Mouse (Mus musculus) intestine, embryonic 14.5 days (tissue): ENCODE data around the gene Tjp3. TPM values are rescaled to one million over a fixed set of nuclear protein-coding genes. Genes with fewer than 3 reads are reported as not detected.

Source experiments
- ATAC-seq: fragments of 200-750 bp; cut with Nextera tagmentation; replicated peaks from 2 replicates; pipeline ENCODE4 v1.8.0; 2017; ENCODE audit warnings: low read depth, moderate number of reproducible peaks, moderate TSS enrichment, moderate library complexity; ENCODE audit not compliant: low FRiP score, low TSS enrichment
- DNase-seq: peaks from one replicate; pipeline ENCODE4 v3.0.0-alpha.2; 2018; ENCODE audit warnings: low spot score
- H3K27ac ChIP-seq: fragments of 300-500 bp; sonication (generic); 2 replicates; pipeline ENCODE4 v1.5.1; 2014; ENCODE audit warnings: low read depth, mild to moderate bottlenecking, control low read depth
- H3K27me3 ChIP-seq: fragments of 300-500 bp; sonication (generic); replicated peaks from 2 replicates; pipeline ENCODE4 v1.6.1; 2014; ENCODE audit warnings: low read length, control low read depth; ENCODE audit not compliant: control insufficient read depth, insufficient read depth
- H3K36me3 ChIP-seq: fragments of 300-500 bp; sonication (generic); 2 replicates; pipeline ENCODE4 v1.6.1; 2014; ENCODE audit warnings: low read length, control low read depth; ENCODE audit not compliant: control insufficient read depth, insufficient read depth
- H3K4me1 ChIP-seq: fragments of 300-500 bp; sonication (generic); replicated peaks from 2 replicates; pipeline ENCODE4 v1.6.1; 2014; ENCODE audit warnings: low read length, control low read depth, mixed read lengths; ENCODE audit not compliant: control insufficient read depth, insufficient read depth
- H3K4me2 ChIP-seq: fragments of 300-500 bp; sonication (generic); 2 replicates; pipeline ENCODE4 v1.6.1; 2014; ENCODE audit warnings: low read length
- H3K4me3 ChIP-seq: fragments of 300-500 bp; sonication (generic); 2 replicates; pipeline ENCODE4 v1.5.1; 2014; ENCODE audit warnings: low read depth, low read length, control low read depth, mixed read lengths
- H3K9ac ChIP-seq: fragments of 300-500 bp; sonication (generic); 2 replicates; pipeline ENCODE4 v1.6.1; 2014; ENCODE audit warnings: mild to moderate bottlenecking, low read length
- H3K9me3 ChIP-seq: fragments of 300-500 bp; sonication (generic); 2 replicates; pipeline ENCODE4 v1.6.1; 2016; ENCODE audit warnings: low read length, control low read depth; ENCODE audit not compliant: control insufficient read depth
- WGBS: fragments of 180-500 bp; shearing (Covaris S2); extraction: QIAGEN DNeasy Blood & Tissue Kit; methylation state at CpG from one replicate; pipeline ENCODE4 v1.1.7; 2014; 5-methylcytosine and 5-hydroxymethylcytosine counted together
- polyA plus RNA-seq: library from polyadenylated mRNA; unstranded; fragments of >200 nt; fragmentation: Nextera tagmentation; extraction: Ambion mirVana; gene quantifications from 2 replicates; pipeline ENCODE4 v1.2.1, GENCODE M21; 2014

The Tjp3 gene
- polyA plus RNA-seq, 1 experiment from 2014 or later: 44.4 TPM

DNA sequence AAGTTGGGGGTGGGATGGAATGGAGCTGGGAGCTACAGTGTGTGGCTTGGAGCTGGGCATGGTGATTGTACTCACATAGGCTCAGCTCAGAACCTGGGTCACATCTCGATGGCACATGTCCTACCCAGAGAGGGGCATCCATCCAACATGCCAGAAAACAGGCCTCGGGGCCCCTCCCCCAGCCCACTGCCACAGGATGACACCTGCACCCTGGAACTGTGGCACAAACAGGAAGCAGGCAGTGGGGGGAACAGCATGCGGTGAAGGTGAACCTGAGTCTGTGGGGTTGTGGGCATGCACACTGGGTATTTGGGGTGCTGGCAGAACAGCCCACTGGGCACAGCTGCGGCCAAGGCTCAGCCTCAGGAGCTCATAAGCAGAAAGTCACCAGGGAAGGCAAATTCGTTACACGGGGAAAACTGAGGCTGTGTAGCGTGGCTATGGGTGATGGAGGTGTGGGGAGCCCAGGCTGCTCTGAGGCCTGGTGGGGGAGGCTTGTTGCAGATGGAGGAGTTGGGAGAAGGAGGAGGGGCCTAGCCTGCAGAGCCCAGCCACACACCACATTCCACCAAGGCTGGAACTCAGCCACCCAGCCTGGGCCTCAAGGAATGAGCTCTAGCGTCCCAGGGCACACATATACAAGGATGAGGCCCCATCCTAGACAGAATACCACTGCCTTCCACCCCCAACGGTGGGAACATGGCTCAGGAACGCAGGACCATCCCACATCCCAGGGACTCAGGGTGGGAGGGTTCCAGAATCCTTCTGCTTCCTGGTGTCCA, 38.0 kb upstream of the Tjp3 start:
- Histone ChIP-seq H3K4me2 (peak overlapping the region; percentile 54), H3K27ac (peak overlapping the region; percentile 94), H3K27me3 (0 out of 2 replicates have a peak, but pooled peaks cover 6% of the 10 kb centered on the region), H3K4me3 (peak overlapping the region; percentile 29), H3K9me3 (no peaks in the 10 kb centered on the region), H3K36me3 (peaks cover 33% of the 10 kb centered on the region), H3K9ac (peak overlapping the region; percentile 34), H3K4me1 (peaks cover 34% of the 10 kb centered on the region)
- peak; percentile 80 for ATAC-seq
- WGBS: 39% methylated on average over 10 of the region's 10 CpGs
- no peak for DNase-seq

GRCm38 (mm10) chr10:81328386-81328785, 37.0 kb upstream of the Tjp3 start, which contains the start of gene Tbxa2r:
Tbxa2r (plus strand) TSS chr10:81328731.
- 8% methylated on average over 10 of the region's 10 CpGs for WGBS
- DNase-seq (no peak), ATAC-seq (no peak)
- Histone ChIP-seq H3K36me3 (peaks cover 43% of the 10 kb centered on the region), H3K9me3 (no peaks in the 10 kb centered on the region), H3K27me3 (0 out of 2 replicates have a peak, but pooled peaks cover 6% of the 10 kb centered on the region), H3K4me2 (peak within 1 kb of the TSS; percentile 54), H3K4me1 (peaks cover 34% of the 10 kb centered on the region), H3K4me3 (peak within 1 kb of the TSS; percentile 29), H3K27ac (peak within 1 kb of the TSS; percentile 94), H3K9ac (peak within 1 kb of the TSS; percentile 34)

GRCm38 (mm10) chr10:81327959-81328358, 36.6 kb upstream of the Tjp3 start:
- DNase-seq: no peak
- peak overlapping the region; percentile 94; the same call in 1 of the 2 replicates for H3K27ac ChIP-seq
- peaks cover 47% of the 10 kb centered on the region for H3K36me3 ChIP-seq
- no peak for ATAC-seq
- peak overlapping the region; percentile 54; the same call in 1 of the 2 replicates for H3K4me2 ChIP-seq
- H3K4me1 ChIP-seq: peaks cover 34% of the 10 kb centered on the region
- H3K27me3 ChIP-seq: 0 out of 2 replicates have a peak, but pooled peaks cover 6% of the 10 kb centered on the region
- no peak overlapping the region for H3K4me3 ChIP-seq
- no peaks in the 10 kb centered on the region for H3K9me3 ChIP-seq
- H3K9ac ChIP-seq: no peak overlapping the region
- WGBS: 13% methylated on average over 2 of the region's 2 CpGs

DNA sequence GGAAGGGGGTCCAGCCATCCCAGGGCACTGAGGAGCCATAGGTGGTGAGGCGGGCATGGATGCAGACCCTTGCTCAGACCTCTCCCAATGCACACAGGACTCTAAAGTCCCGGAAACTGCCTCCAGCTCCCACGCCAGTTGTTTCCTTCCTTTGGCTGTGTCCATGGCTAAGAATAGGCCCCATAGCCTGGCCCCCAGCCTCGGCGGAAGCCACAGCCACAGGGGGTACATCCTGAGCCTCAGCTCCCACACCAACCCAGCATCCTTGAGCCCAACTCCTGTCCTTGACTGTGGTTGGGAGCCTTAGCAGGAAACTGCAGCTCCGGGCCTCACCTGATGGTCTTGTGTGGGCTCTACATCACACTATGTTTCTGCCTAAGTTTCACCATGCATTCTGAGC, 35.5 kb upstream of the Tjp3 start:
- peaks cover 37% of the 10 kb centered on the region for H3K4me1 ChIP-seq
- DNase-seq: no peak
- no peak for ATAC-seq
- no peak overlapping the region for H3K9ac ChIP-seq
- no peak overlapping the region for H3K4me2 ChIP-seq
- H3K27me3 ChIP-seq: no peaks in the 10 kb centered on the region
- 77% methylated on average over 6 of the region's 6 CpGs for WGBS
- H3K4me3 ChIP-seq: no peak overlapping the region
- peaks cover 54% of the 10 kb centered on the region for H3K36me3 ChIP-seq
- H3K27ac ChIP-seq: no peak overlapping the region
- H3K9me3 ChIP-seq: no peaks in the 10 kb centered on the region

DNA sequence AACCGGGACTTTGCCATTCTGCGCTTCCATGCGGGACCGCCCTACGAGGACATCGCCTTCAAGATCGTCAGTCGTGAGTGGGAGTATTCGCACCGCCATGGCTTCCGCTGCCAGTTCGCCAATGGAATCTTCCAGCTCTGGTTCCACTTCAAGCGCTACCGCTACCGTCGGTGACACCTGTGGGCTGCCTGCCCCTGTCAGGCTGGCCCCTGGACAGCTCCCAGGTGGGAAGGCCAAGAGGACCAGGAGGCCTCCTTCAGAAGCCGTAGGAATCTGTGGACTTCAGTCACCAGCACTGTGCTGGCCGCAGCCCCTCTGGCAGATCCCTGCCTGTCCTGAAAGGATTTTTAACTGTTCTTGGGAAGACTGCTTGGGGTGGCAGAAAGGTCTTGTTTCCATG, 34.4 kb upstream of the Tjp3 start:
- H3K36me3 ChIP-seq: peaks cover 54% of the 10 kb centered on the region
- no peak for DNase-seq

DNA sequence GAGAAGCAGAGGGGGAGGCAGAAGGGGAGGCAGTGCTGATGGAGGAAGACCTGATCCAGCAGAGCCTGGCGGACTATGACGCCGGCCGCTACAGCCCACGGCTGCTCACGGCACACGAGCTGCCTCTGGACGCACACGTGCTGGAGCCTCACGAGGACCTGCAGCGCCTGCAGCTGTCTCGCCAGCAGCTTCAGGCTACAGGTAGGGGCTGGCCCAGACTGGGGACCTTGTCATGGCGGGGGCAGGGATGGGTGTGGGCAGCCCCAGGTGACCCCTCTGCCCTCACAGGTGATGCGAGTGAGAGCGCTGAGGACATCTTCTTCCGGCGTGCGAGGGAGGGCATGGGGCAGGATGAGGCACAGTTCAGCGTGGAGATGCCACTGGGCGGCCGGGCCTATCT, 33.8 kb upstream of the Tjp3 start:
- no peak overlapping the region for H3K4me3 ChIP-seq
- H3K4me1 ChIP-seq: peaks cover 32% of the 10 kb centered on the region
- DNase-seq (no peak), ATAC-seq (no peak)
- whole genome bisulfite sequencing: 93% methylated on average over 21 of the region's 21 CpGs
- H3K9me3 ChIP-seq: no peaks in the 10 kb centered on the region
- no peak overlapping the region for H3K4me2 ChIP-seq
- H3K27me3 ChIP-seq: no peaks in the 10 kb centered on the region
- no peak overlapping the region for H3K27ac ChIP-seq
- H3K9ac ChIP-seq: no peak overlapping the region
- peaks cover 54% of the 10 kb centered on the region for H3K36me3 ChIP-seq

More for the DNA sequence above, 34.4 kb upstream of the Tjp3 start:
- WGBS: 92% methylated on average over 18 of the region's 18 CpGs
- Histone ChIP-seq H3K4me3 (no peak overlapping the region), H3K27me3 (no peaks in the 10 kb centered on the region), H3K4me2 (no peak overlapping the region), H3K9ac (no peak overlapping the region), H3K27ac (no peak overlapping the region), H3K9me3 (no peaks in the 10 kb centered on the region), H3K4me1 (peaks cover 37% of the 10 kb centered on the region)
- ATAC-seq: no peak

DNA sequence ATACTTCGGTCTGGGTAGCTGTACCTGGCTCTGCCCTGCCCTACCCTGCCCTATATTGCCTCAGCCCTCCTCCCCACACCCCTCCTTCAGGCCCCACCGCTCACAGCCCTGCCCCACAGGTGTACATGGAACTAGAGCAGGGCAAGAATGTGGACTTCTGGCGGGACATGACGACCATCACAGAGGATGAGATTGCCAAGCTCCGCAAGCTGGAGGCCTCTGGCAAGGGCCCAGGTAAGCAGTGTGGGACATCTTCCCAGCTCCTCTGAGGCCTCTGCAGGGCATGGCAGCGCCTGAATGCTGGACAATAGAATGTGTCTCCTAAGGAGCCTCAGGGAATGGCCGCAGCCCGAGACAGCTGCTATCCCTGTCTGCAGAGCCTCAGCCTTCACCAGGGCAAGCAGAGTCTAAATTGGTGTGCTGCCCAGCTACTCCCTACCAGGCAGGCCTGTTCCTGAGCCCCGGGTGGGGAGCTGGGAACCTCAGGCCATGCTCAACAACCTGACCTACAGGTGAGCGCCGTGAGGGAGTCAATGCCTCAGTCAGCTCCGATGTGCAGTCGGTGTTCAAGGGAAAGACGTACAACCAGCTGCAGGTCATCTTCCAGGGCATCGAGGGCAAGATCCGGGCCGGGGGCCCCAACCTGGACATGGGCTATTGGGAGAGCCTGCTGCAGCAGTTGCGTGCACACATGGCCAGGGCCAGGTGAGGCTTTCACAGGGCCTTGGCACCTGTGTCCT, 32.6 kb upstream of the Tjp3 start:
- Histone ChIP-seq H3K4me2 (no peak overlapping the region), H3K9me3 (no peaks in the 10 kb centered on the region), H3K9ac (no peak overlapping the region), H3K27me3 (no peaks in the 10 kb centered on the region), H3K27ac (no peak overlapping the region), H3K36me3 (peaks cover 54% of the 10 kb centered on the region), H3K4me1 (peaks cover 30% of the 10 kb centered on the region), H3K4me3 (no peak overlapping the region)
- ATAC-seq (no peak), DNase-seq (no peak)
- WGBS: 91% methylated on average over 18 of the region's 18 CpGs

DNA sequence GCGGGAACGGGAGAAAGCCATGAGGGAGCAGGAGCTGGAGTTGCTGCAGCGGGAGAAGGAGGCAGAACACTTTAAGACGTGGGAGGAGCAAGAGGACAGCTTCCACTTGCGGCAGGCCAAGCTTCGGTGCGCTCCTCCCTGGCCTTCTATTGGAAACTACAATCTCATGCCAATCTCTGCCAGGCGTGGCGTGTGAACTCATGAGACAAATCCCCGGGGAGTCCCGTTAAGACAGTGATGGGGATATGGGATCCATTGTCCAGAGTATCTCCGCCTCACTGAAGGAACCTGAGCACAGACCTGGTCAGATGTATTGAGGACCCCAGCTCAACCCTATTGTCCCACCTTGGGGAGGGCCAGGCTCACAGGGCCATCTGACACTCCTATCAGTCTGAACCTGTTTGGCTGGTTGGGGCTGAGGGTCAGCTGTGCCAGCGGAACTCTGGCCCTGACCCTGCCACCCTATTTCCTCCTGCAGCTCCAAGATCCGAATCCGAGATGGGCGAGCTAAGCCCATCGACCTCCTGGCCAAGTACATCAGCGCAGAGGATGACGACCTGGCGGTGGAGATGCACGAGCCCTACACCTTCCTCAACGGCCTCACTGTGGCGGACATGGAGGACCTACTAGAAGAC, 31.9 kb upstream of the Tjp3 start:
- Histone ChIP-seq H3K9ac (no peak overlapping the region), H3K4me1 (peaks cover 25% of the 10 kb centered on the region), H3K36me3 (peaks cover 54% of the 10 kb centered on the region)

More for the DNA sequence above, 31.9 kb upstream of the Tjp3 start:
- 93% methylated on average over 23 of the region's 23 CpGs for WGBS
- Histone ChIP-seq H3K4me3 (no peak overlapping the region), H3K9me3 (no peaks in the 10 kb centered on the region), H3K27ac (no peak overlapping the region), H3K4me2 (no peak overlapping the region), H3K27me3 (no peaks in the 10 kb centered on the region)
- DNase-seq (no peak), ATAC-seq (no peak)
